Mouse (Mus musculus): ENCODE measurements around the gene Tgfbr2.

Gene Tgfbr2

DNA sequence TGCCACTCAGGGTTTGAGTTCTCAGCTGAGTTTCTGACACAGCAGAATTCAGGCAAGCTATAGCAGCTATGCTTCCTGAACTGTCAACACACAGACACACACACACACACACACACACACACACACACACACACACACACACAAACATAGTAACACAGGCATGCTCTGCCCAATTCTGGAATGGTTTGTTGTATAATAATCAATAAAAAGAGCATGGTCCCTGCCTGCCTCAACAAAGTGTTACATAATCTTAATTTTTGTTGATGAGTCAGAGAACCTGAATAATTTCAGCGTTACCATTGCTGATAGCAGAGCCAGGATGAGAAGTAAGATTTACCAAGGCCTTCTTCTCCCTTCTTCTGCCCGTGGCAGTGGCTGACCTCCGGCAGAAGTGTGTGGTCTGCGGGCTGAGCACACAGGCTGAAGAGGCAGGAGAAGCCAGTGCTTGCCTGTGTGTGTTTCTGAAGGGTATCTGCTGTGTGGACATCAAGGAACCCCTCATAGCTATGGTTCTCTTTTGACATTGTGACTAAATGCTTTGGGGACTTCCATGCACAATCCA lies 18.8 kb upstream of the Tgfbr2 start:
- DNase-seq (ENCODE audit: low spot score in 2 of 2): no peak

DNA sequence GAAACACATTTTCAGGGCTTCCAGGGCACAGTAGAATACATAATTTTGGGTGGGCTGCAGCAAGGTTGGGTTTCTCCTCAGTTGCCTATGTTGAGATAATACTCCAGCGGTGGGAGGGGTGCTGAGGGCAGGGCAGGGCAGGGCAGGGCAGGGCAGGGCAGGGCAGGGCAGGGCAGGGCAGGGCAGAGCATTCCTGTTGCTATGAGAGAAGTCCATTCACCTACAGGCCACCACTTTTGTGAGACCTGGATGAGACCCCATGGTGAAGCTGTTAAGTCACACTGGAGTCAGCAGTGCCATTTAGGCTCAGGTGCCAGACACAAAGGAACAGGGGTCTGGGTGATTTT lies 18.3 kb upstream of the Tgfbr2 start:
- no peak for DNase-seq (ENCODE audit: low spot score in 2 of 2)

DNA sequence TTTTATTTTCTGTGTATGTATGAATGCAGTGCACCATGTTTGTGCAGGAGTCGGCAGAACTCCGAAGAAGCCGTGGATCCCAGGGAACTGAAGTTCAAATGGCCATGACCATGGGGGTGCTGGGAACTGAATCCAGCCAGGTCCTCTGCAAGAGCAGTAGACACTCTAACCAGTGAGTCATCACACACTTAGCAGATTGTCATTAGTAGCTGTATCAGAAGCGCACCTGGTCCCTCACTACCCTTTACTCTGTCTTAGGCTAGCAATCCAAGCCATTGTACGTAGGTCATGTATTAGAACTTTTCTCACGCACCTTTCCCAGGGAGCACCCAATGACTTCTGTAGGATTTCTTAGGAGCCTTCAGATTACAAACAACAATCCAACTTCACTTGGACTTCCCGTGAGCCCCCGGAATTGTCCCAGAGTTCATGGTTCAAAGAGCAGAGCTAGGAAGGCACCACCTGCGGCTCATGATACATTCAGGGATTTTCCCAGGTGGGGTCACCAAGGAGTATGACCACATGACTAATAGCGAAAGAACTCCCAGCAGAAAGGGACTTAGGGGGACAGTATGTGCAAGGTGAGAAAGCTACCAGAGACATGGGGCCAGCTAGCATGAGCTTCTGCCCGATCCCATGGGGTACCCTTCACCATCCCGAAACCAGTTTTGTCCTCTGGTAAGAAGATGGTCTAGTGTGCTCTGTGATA lies 17.8 kb upstream of the Tgfbr2 start:
- no peak for DNase-seq (ENCODE audit: low spot score in 2 of 2)

DNA sequence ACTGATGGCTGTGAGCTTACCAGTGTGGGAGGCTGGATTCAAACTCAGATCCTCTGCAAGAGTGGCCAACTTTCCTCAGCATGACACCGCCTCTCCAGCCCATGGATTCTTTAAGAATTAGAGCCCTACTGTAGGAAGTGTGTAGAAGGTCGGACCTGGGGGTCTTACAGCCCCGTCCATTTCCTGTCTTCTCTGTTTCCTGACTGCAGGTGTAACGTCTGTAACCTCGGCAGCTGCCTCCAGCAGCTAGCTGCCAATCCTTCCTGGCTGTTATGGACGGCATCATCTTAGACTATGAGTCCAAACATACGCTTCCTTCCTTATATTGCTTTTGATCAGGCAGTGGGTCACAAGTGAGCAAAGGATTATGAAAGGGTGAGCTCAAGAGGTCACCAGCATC lies 17.1 kb upstream of the Tgfbr2 start:
- no peak for DNase-seq (ENCODE audit: low spot score in 2 of 2)

DNA sequence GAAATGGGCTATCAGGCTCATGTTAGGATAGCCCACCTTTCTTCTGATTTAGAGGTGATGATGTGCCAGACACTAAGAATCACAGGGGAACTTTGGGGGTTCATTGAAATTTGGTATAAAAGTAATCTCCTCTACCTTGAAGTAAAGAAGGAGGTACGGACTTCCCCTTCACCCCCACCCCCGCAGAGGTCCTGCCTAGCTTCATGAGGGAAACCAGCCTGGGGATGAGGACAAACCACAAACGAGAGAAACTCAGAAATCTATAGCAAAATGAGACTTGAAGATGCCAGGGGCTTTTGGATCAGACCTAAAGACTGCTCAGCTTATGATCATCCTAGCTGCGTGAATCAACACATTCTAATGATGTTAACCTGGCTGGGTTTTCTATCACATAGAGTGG lies 14.7 kb upstream of the Tgfbr2 start:
- no peak for DNase-seq (ENCODE audit: low spot score in 2 of 2)

DNA sequence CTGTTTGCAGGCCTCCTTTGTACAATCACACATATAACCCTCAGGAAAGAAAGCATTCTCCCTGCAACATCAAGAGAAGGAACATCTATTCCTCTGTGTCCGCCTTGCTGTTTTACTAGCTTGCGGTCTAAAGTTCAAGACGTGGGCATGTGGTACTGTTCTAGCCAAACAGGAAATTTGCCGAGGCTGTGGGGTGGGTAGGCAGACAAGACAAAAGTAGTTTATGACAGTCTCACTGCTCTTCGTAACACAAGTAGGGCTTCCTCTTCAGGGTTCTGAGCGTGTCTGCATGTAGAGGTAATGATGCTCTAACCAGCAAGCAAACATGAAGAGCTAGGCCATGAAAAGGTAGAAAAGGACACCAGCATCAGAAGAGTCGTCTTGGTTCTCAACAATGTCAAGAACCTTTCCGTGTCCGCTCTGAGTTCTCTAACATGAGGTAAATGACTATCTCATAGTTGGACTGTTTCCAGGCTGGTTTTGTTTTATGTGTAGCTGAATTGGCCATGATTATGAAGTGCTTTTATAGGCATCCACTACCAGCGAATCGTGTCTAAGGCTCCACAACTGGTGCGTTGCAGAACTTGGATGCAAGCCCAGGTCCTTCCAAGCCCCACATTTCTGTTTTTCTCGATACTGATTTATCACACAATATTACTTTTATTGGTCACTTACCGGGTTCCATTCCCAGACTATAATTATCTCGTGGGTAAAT lies 13.9 kb upstream of the Tgfbr2 start:
- DNase-seq (ENCODE audit: low spot score in 2 of 2): no peak

DNA sequence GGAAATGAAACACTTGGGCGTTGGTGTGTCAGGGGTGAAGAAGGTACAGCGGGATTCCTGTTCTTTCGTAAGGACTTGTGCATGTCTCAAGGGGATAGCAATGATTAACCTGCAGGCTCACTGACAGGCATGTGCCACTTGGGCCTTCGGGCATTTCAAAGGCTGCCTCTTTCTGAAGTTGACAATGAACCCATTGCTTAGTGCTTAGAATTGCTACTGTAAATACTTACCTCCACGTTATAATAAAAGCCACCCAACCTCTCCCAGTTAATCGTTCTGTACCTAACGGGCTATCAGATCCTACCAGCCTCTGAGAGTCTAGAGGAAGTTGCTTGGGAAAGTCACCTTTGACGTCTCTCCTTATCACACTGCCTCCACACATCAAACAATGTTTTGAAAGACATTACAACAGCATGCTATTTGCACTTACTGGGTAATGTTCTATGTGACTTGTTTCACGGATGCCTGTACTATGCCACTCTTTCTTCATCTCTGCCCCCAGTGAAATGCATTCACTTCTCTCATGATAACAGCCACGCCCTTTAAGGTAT lies 12.1 kb upstream of the Tgfbr2 start:
- no peak for DNase-seq (ENCODE audit: low spot score in 2 of 2)

DNA sequence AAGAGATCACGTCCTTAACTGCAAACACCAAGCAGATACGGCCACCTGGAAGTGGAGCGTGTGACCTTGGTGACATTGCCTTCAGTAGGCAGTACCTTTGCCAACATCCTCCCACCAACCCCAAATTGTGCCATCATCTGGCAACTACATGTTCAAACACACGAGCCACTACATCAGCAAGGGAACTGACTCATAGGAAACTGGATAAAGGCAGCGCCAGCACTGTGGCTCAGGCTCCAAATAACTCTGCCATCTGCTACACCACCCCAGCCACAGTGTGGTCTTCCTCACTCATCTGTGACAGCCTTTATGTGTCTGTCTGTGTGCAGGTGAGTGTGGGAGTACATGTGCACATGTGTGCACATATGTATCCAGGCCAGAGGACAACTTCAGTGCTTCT lies 9.7 kb upstream of the Tgfbr2 start:
- DNase-seq (ENCODE audit: low spot score in 2 of 2): no peak

DNA sequence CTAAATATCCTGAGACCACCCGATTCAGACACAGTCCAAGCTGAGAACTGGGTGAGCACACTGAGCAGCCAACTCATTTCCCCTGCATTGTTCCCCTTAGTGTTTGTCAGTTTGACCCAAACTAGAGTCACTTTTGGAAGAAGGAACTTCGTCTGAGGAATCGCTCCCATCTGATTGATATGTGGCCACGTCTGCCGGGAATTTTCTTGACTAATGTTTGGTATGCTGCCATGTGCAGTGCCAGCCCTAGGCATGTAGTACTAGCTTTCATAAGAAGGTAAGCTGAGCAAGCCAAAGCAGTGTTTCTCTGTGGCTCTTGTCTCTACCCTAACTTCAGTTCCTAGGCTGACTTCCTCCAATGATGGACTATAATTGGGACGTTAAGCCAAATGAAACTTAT lies 7.9 kb upstream of the Tgfbr2 start:
- no peak for DNase-seq (ENCODE audit: low spot score in 2 of 2)

DNA sequence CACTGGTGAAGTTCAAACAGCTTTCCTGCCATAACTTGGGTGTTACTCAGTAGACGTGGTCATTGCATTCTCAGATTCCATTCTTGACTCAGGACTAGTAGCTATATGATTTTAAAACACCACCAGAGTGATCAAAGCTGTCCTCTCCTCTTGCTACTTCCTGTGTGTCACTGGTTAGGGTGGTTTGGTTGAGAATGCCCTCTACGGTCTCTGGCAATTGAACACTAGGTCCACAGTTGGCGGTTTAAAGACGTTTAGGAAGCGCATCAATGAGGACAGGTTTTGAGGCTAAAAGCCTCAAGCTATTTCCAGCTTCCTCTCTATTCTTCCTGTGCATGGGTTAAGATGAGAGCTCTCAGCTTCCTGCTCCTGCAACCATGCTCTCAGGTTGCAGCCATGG lies 6.4 kb upstream of the Tgfbr2 start:
- no peak for DNase-seq (ENCODE audit: low spot score in 2 of 2)

DNA sequence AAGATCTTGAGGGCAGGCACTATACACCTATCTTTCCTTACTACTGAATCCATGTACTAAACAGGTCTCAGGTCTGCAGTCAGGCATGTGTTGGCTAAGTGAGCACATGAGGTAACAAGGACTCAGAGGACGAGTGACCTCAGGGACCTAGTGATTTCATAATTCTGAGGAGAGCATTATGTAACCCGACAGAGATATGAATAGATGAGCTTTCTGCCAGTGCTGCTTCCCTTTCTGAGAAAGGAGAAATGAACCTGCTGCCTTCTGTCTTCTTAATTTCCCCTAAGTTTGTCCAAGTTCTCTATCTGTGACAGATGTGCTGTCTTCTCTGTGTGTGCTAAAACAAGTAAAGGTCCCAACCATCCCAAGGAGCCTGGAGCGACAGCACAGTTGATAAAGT lies 3.0 kb upstream of the Tgfbr2 start:
- DNase-seq (ENCODE audit: low spot score in 2 of 2): no peak

DNA sequence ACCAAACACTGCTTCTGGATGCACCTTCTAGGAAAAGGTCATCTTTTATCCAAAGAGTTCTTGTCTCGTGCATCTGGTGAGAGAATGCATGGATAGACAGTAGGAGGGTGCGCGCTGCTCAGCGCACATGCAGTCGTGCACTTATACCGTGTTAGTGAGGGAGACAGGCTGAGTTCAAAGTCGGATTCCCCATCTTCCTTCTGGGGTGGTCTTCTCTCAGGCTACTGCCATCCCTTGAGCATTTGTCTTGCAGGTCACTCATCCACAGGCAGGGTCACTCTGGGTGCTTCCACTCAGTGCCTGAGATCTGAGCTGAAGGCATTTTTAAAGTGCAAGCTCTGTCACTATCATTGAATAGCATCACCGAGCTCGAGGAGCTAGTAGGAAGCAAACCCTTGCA lies 1.9 kb upstream of the Tgfbr2 start:
- no peak for DNase-seq (ENCODE audit: low spot score in 2 of 2)

DNA sequence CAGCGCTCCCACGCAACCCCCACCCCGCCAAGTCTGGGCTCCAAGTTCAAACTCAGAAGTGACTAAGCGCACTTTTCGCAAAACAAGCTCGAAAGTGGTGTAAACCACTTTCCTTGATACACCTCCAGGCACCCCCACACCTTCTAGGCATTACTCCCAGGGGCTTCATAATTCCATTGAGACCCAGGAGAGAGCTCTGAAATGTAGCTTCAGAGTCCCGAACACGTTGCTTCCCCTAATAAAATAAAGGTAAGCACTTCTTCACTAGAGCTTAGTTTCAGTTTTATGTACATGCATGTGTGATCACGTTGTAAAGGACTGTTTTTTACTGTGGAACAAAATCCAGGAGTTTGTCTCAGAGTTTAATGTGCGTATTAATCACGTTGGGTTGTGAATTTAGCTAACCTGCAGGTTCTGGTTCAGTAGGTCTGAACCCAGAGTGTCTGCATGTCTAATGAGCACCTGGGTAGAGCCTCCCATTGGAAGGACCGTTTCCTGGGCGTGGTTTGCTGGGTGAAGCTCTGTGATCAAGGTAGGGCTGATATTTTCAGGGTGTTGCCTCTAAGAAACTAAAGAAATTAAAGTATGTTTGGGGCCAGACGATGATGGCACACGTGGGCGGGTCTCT lies 442 bp upstream of the Tgfbr2 start:
- DNase-seq (ENCODE audit: low spot score in 2 of 2): no peak

DNA sequence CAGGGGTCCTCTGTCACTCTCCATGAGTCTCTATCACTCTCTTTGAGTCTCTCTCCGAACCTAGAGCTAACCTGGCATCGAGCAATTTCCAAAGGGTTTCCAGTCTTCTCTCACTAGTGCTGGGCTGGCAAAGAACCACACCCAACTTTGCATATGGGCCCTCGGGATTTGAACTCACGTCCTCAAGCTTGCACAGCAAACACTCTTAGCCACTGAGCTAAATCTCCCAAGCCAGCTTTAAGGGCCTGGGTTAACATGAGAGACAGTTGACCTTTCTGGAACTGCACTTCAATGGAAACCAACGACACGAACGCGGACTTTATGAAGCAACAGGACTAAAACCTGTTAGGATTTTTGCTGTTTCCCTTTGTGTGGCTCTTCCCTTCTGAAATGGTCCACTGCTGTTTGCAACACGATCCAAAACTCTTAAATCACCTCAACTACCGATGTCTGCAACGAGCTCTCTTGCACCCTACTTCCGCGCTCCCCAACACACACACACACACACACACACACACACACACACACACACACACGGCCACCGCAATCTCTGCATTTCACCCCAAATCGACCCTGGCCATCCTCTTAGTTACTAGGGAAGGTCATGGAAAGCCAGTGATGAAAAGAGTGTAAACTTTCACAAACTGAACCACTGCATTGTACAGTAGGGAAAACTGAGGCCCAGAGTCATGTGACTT lies 1.5 kb downstream of the Tgfbr2 start:
- DNase-seq (ENCODE audit: low spot score in 2 of 2): no peak

DNA sequence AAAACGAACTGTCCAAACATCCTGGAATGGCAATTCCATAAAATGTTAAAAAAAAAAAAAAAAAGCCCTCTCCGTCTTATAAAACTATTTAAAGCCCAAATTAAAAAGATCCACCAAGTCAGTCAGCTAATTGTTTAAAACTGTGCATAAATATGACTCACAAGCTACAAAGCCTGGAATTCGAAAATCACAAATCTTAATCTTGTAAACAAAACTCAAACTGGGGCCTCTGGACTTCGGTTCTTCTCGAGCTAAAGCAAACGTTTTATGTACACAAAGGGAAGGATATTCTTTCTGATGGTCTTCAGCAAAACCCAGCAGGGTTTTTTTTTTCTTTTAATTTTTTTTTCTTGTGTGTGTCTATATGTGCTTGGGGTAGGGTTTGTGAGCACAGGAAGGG lies 2.1 kb downstream of the Tgfbr2 start:
- no peak for DNase-seq (ENCODE audit: low spot score in 2 of 2)

DNA sequence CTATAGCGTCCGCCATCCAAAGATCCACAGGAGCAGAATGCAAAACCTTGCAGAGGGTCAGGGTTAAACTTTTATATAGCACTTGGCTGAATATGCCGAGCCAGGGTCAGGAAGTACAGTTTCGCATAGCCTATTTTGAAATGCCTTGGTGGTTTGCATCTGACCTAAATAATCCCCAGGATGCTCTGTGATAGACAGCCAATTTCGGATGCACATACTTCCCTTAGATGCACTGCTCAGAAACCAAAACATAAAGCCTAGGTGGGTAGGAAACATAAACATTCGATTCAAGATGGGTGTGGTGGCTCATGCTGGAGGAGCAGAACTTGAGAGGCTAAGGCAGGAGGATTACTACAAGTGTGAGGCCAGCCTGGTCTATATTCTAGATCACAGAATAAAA lies 6.1 kb downstream of the Tgfbr2 start:
- no peak for DNase-seq (ENCODE audit: low spot score in 2 of 2)

DNA sequence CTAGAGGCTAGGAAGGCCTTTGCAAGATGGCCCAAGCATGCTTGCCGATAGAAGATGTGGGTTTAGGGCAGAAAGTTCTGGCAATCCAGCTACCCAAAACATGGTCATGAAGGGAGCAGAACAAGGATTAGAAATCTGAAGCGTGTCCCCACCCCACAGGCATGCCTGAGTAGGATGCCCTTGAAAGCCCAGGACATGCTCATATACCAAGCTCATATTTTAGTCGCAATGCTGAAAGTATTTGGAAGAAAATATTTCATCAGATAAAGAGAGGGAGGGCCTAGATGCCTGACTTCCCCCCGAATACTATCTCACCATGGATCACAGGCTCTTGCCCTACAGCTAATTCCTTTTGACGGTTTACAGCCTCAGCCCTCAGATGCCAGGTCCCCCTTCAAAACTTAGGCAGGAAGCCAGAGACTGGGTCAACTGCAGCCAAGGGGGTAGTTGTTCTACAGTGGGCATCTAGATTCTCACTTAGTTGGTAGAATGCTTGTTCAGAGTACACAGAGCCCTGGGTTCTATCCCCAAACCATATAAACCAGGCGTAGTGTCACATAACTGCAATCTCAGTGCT lies 7.8 kb downstream of the Tgfbr2 start:
- no peak for DNase-seq (ENCODE audit: low spot score in 2 of 2)

DNA sequence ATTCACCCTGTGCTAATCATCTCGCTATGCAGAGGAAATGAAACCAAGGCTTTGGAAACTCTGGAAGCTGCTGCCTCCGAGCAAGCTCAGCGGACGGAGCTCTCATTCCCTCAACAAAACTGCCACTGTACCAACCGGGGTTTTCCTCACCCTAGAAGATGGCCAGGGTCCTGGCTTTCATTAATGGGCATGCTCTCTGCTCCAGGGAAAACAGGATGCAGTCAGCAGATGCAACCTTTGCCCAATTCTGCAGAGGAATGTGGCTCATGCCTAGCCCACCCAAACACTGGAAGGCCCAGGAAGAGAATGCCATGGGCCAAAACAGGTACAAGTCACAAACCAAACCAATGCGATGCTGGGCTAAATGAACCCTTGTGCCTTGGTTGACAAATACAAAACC lies 8.8 kb downstream of the Tgfbr2 start:
- no peak for DNase-seq (ENCODE audit: low spot score in 2 of 2)

DNA sequence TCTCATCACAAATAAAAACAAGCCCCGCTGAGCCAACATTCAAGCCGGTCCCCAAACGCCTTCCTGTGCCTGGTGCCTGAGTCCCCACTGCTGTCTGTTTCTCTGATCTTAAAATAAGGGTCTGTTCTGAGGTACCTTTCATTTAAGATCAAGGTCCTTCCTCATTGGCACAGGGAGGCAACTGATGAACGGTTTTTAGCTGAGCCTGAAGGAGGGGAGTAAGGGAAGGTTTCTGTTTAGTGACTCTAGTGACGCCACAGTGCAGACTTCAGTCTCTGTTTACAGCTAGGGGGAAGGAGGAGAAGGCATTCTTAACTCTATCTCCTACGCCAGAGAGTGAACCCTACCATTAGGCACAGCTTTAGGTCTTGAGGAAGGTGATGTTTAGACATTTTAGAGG lies 11.3 kb downstream of the Tgfbr2 start:
- DNase-seq (ENCODE audit: low spot score in 2 of 2): no peak

DNA sequence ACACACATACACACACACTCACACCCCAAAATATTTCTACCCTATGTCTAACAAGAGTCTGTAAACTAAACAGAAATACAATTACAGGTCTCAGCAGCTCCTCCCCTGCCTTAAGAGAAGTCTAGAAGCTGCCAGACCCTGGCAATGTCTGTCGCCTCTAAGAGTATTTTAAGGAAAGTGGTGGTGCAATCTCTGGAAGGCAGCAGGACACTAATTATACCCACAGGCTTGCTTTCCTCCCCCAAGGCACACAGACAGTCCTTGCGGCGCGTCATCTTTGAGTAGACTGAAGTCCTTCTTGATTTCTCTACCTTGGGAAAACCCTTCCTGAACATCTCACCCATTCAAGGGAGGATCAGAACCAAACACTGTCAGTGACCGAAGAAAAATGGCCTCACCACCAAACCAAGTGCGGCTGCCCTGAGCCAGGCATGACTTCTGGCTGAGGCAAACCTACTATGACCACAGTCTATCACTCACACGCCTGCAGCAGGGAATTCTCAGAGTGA lies 12.2 kb downstream of the Tgfbr2 start:
- DNase-seq (ENCODE audit: low spot score in 2 of 2): no peak

DNA sequence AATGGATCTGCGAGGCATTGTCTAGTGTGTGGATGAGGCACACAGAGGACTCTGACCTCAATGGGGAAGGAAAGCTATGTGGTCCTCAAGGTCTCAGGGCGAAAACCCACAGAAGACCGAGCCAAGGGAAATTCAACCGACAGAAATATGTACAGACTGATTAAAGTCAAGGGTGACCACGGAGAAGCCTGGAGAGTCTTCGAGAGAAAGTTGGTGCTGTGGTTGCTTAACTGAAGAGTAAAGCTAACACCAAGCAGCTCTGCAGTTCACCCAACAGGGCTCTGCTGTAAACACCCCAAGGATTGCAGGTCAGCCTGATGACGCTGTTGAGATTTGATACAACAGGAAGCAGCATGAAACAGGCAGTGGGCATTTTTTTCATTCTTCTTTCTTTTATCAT lies 14.3 kb downstream of the Tgfbr2 start:
- no peak for DNase-seq (ENCODE audit: low spot score in 2 of 2)

DNA sequence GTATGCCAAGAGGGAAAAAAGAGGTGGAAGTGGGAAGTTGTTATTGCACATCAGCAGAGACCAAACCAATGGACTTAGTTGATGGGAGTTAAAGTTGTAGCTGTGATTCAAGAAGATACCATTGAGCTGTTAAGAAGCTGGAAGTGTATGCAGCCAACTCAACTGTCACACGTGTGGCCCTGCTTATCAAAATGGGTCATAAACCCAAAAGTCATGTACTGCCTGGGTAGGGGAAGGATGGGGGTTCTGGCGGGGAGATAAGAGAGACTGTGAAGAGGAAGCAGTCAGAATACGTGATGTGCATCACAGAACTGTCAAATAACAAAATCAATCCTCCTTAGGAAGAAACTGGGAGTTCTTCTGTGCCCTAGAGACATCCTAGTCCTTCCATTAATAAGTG lies 15.1 kb downstream of the Tgfbr2 start:
- DNase-seq (ENCODE audit: low spot score in 2 of 2): no peak

Data from right cerebral cortex, postnatal 36 days (tissue).